Mouse (Mus musculus) lung, adult 2 months (tissue): ENCODE measurements around the gene Prmt9. TPM values are rescaled to one million over a fixed set of nuclear protein-coding genes. Genes with fewer than 3 reads are reported as not detected.

ENCODE experiments used
- DNase-seq: peaks from one replicate; pipeline ENCODE4 v3.0.0; 2022
- H3K4me1 ChIP-seq: fragments of 200-500 bp; 2 replicates; pipeline ENCODE4 v1.6.1; 2011; ENCODE audit warnings: low read length; ENCODE audit not compliant: control insufficient read depth, insufficient read depth
- H3K4me3 ChIP-seq: fragments of 200-500 bp; replicated peaks from 2 replicates; pipeline ENCODE3; 2011; ENCODE audit warnings: low read depth, mild to moderate bottlenecking, control low read depth, low read length; ENCODE audit errors: extremely low read depth
- CTCF ChIP-seq: fragments of 200-500 bp; IDR thresholded peaks from 2 replicates; pipeline ENCODE4 v1.5.1; 2011; ENCODE audit warnings: mild to moderate bottlenecking, low read length, control low read depth; ENCODE audit not compliant: insufficient read depth
- POLR2A ChIP-seq: fragments of 200-500 bp; IDR thresholded peaks from 2 replicates; pipeline ENCODE4 v1.6.1; 2011; ENCODE audit warnings: low read depth, mild to moderate bottlenecking, control low read depth, low read length, borderline replicate concordance; ENCODE audit errors: extremely low read depth
- WGBS: fragments of 180-500 bp; shearing (Covaris S2); methylation state at CpG from one replicate; pipeline ENCODE4 v1.1.7; 2018; 5-methylcytosine and 5-hydroxymethylcytosine counted together
- polyA plus RNA-seq: library from polyadenylated mRNA; depleted of rRNA; stranded (reverse); fragments of >200 nt; gene quantifications from 2 replicates; pipeline ENCODE4 v1.2.3, GENCODE M21; 2012; rRNA removed

Gene Prmt9
- polyA plus RNA-seq, 1 experiment: 7.7 TPM

DNA sequence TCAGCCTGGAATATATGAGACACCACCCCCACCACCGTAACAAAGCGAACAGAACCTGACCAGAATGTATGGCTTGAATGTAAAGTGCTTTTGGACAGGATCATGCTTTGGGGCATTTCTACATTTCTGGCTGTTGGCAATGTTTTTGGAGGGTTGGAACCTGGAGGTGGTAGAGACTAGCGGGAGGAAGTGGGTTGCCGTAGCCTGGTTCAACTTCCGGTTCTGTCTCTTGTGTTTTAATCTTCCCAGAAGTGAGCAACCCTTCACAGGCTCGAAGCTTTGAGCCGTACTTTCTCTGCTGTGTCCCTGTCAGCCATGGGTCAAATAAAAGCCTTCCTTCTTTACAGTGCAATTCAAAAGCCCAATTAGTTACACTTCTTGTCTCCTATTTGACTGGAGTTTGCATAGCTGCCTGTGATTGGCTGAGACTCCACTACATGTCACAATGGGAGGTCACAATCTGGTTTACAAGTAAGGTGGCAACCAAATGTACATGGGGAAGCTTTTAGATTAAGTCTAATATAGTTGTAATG, 74.5 kb downstream of the Prmt9 start:
- Histone ChIP-seq H3K4me1 (no peaks in the 10 kb centered on the region), H3K4me3 (no peak overlapping the region)
- DNase-seq: no peak
- 88% methylated on average over 7 of the region's 7 CpGs for WGBS
- TF ChIP-seq POLR2A (no peak), CTCF (no peak)

DNA sequence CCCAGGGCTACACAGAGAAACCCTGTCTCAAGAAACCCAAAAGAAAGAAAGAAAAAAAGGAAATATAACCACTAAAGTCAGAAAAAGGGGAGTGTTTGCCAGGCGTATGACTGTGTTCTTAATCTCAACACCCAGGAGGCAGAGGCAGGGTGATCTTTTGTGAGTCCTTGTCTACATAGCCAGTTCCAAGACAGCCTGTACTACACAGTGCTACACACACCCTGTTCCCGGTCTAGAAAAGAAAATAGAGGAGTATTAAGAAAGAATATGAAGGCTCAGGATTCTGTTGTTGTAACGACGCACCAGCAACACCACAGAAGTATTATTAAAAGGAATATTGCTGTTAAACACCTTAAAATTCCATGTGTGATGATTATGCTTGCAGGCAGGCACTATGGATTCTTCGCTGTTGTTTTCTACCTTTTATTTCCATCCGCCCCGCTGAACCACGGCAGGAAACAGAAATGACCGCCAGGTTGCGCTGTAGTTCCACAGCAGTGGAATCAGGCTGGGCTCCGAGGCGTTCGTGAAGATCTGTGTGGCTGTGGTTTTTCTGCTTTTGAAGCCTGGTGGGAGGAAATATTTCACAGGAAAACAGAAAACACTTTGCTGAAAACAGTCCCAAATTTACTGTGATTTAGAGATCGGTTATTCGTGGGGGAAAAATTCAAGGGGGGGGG, 80.8 kb downstream of the Prmt9 start:
- no peaks in the 10 kb centered on the region; the same call in 1 of the 2 replicates for H3K4me1 ChIP-seq
- WGBS: 16% methylated on average over 15 of the region's 15 CpGs
- H3K4me3 ChIP-seq: no peak overlapping the region
- TF ChIP-seq POLR2A (no peak), CTCF (peak; percentile 94)
- DNase-seq: peak; percentile 63

DNA sequence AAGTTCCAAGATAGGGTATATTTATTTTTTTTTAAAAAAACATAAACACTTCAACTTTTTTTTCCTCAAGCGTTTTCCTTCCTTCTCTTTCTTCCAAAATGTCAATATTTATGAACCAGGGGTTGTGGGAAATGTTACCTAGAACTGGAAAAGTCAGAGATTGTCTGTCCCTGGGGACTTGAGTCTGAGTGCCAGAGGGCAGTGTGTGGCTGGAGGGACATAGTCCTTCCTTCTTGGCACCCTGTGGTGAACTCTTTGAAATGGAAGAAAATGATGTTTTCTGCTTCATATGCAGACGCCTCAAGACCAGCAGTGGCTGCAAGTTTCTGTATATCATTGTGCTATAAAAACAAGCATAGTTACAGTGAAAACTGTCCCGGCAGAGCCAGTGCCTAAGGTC, 81.5 kb downstream of the Prmt9 start:
- 53% methylated on average over 3 of the region's 3 CpGs for WGBS
- no peak for TF ChIP-seq CTCF
- no peak for TF ChIP-seq POLR2A
- no peak overlapping the region for H3K4me3 ChIP-seq
- DNase-seq: no peak
- H3K4me1 ChIP-seq: no peaks in the 10 kb centered on the region; the same call in 1 of the 2 replicates

Other genes with a start within 250 kb of the Prmt9 start
- gene Arhgap10, start 31.4 kb upstream of the Prmt9 start, polyA plus RNA-seq: 9.8 and 11.2 TPM in 2 replicates
- 5.7 and 8.3 TPM in 2 replicates for gene Tmem184c, start 61.3 kb downstream of the Prmt9 start, polyA plus RNA-seq
- gene Ednra, start 175.1 kb downstream of the Prmt9 start, polyA plus RNA-seq: 35.5 and 50.1 TPM in 2 replicates